Mouse (Mus musculus): ENCODE data around the gene Rchy1.
A peak's percentile ranks its signal among the peaks of the same experiment; 100 is the strongest.

Gene Rchy1

GRCm38 (mm10) chr5:91962639-91963440, at the start of gene Rchy1:
Gene Rchy1 (minus strand): TSS chr5:91963068.
- DNase-seq (ENCODE audit: low spot score): peak; percentile 97

GRCm38 (mm10) chr5:92011756-92012155, 48.9 kb upstream of the Rchy1 start:
- no peak for DNase-seq (ENCODE audit: low spot score)

- no peak for DNase-seq (ENCODE audit: low spot score)
Measured at GRCm38 (mm10) chr5:92009827-92010226, 47.0 kb upstream of the Rchy1 start.

- peak; percentile 3 for DNase-seq (ENCODE audit: low spot score)
Measured at GRCm38 (mm10) chr5:92003011-92003410, 40.1 kb upstream of the Rchy1 start.

- no peak for DNase-seq (ENCODE audit: low spot score)
Measured at GRCm38 (mm10) chr5:92000770-92001169, 37.9 kb upstream of the Rchy1 start.

GRCm38 (mm10) chr5:91994546-91994945, 31.7 kb upstream of the Rchy1 start:
- no peak for DNase-seq (ENCODE audit: low spot score)

- no peak for DNase-seq (ENCODE audit: low spot score)
Measured at GRCm38 (mm10) chr5:91993061-91993460, 30.2 kb upstream of the Rchy1 start.

GRCm38 (mm10) chr5:91991191-91991937, 28.5 kb upstream of the Rchy1 start:
- DNase-seq (ENCODE audit: low spot score): no peak

- no peak for DNase-seq (ENCODE audit: low spot score)
Measured at GRCm38 (mm10) chr5:91989261-91989660, 26.4 kb upstream of the Rchy1 start.

GRCm38 (mm10) chr5:91987799-91988198, 24.9 kb upstream of the Rchy1 start:
- DNase-seq (ENCODE audit: low spot score): no peak

- DNase-seq (ENCODE audit: low spot score): no peak
Measured at GRCm38 (mm10) chr5:91987236-91987635, 24.4 kb upstream of the Rchy1 start, which contains the start of gene Odaph. Gene Odaph (plus strand): TSS chr5:91987475.

- no peak for DNase-seq (ENCODE audit: low spot score)
Measured at GRCm38 (mm10) chr5:91985721-91986120, 22.9 kb upstream of the Rchy1 start.

- DNase-seq (ENCODE audit: low spot score): no peak
Measured at GRCm38 (mm10) chr5:91983490-91983889, 20.6 kb upstream of the Rchy1 start.

GRCm38 (mm10) chr5:91981176-91981840, 18.4 kb upstream of the Rchy1 start:
- peak; percentile 40 for DNase-seq (ENCODE audit: low spot score)

GRCm38 (mm10) chr5:91977397-91977770, 14.5 kb upstream of the Rchy1 start:
- DNase-seq (ENCODE audit: low spot score): no peak

- no peak for DNase-seq (ENCODE audit: low spot score)
Measured at GRCm38 (mm10) chr5:91976566-91977396, 13.9 kb upstream of the Rchy1 start.

- DNase-seq (ENCODE audit: low spot score): no peak
Measured at GRCm38 (mm10) chr5:91975758-91976157, 12.9 kb upstream of the Rchy1 start.

GRCm38 (mm10) chr5:91974002-91974401, 11.1 kb upstream of the Rchy1 start:
- DNase-seq (ENCODE audit: low spot score): no peak

GRCm38 (mm10) chr5:91972046-91972445, 9.2 kb upstream of the Rchy1 start:
- no peak for DNase-seq (ENCODE audit: low spot score)

- DNase-seq (ENCODE audit: low spot score): no peak
Measured at GRCm38 (mm10) chr5:91962259-91962638, 619 bp downstream of the Rchy1 start.

GRCm38 (mm10) chr5:91961370-91961769, 1.5 kb downstream of the Rchy1 start:
- DNase-seq (ENCODE audit: low spot score): peak; percentile 16
